Mouse (Mus musculus) lung, postnatal 36 days (tissue): ENCODE measurements around the gene Rps17.

Experiments
- DNase-seq: peaks from one replicate; pipeline ENCODE4 v3.0.0; 2022; ENCODE audit warnings: mixed read lengths

The Rps17 gene

GRCm38 (mm10) chr7:81344544-81345446, at the start of gene Rps17:
TSS of gene Rps17 (minus strand) at chr7:81345254.
- DNase-seq: peak; percentile 95

GRCm38 (mm10) chr7:81379363-81379762, 34.3 kb upstream of the Rps17 start:
- DNase-seq: no peak

GRCm38 (mm10) chr7:81372337-81372920, 27.4 kb upstream of the Rps17 start:
- peak; percentile 24 for DNase-seq

GRCm38 (mm10) chr7:81371811-81372210, 26.8 kb upstream of the Rps17 start:
- DNase-seq: no peak

GRCm38 (mm10) chr7:81369724-81370123, 24.7 kb upstream of the Rps17 start:
- DNase-seq: no peak

- DNase-seq: no peak
Observed at GRCm38 (mm10) chr7:81367946-81368345, 22.9 kb upstream of the Rps17 start.

- peak; percentile 34 for DNase-seq
Observed at GRCm38 (mm10) chr7:81356975-81357374, 11.9 kb upstream of the Rps17 start.

GRCm38 (mm10) chr7:81356360-81356759, 11.3 kb upstream of the Rps17 start:
- DNase-seq: no peak

GRCm38 (mm10) chr7:81355746-81356145, 10.7 kb upstream of the Rps17 start:
- DNase-seq: no peak

- DNase-seq: no peak
Observed at GRCm38 (mm10) chr7:81351826-81352225, 6.8 kb upstream of the Rps17 start.

- DNase-seq: no peak
Observed at GRCm38 (mm10) chr7:81348206-81348605, 3.2 kb upstream of the Rps17 start.

GRCm38 (mm10) chr7:81345447-81346170, 555 bp upstream of the Rps17 start:
- DNase-seq: no peak

GRCm38 (mm10) chr7:81343831-81344230, 1.2 kb downstream of the Rps17 start:
- DNase-seq: no peak

- DNase-seq: no peak
Observed at GRCm38 (mm10) chr7:81343316-81343715, 1.7 kb downstream of the Rps17 start.

- DNase-seq: no peak
Observed at GRCm38 (mm10) chr7:81342356-81343094, 2.5 kb downstream of the Rps17 start.

GRCm38 (mm10) chr7:81341563-81341962, 3.5 kb downstream of the Rps17 start:
- DNase-seq: peak; percentile 47

GRCm38 (mm10) chr7:81339783-81340182, 5.3 kb downstream of the Rps17 start:
- DNase-seq: peak; percentile 53

- DNase-seq: no peak
Observed at GRCm38 (mm10) chr7:81338522-81338873, 6.6 kb downstream of the Rps17 start.

GRCm38 (mm10) chr7:81337785-81338521, 7.1 kb downstream of the Rps17 start:
- no peak for DNase-seq

GRCm38 (mm10) chr7:81336432-81336786, 8.6 kb downstream of the Rps17 start:
- DNase-seq: peak; percentile 74

GRCm38 (mm10) chr7:81335705-81336431, 9.2 kb downstream of the Rps17 start:
- DNase-seq: peak; percentile 42

GRCm38 (mm10) chr7:81331851-81332250, 13.2 kb downstream of the Rps17 start:
- DNase-seq: peak; percentile 41
